Mouse (Mus musculus): Measurements from ENCODE around the gene AI481877.

- TF ChIP-seq EP300 (IDR thresholded peaks at IDR 0.05): no peak
- peak; percentile 95 for TF ChIP-seq CTCF (IDR thresholded peaks at IDR 0.05)
These were observed 139.1 kb downstream of the AI481877 start for GRCm38 (mm10) chr4:58999686-59000085.

All from lung, postnatal 0 days (tissue).